Mouse (Mus musculus) heart, adult 18-20 months (tissue): ENCODE data around the gene Sptssa. TPM values are rescaled to one million over a fixed set of nuclear protein-coding genes. Genes with fewer than 3 reads are reported as not detected.
A peak's percentile ranks its signal among the peaks of the same experiment; 100 is the strongest.
"Not testable (repeated sequence)": the region's sequence is repeated elsewhere in the genome, so short reads cannot be mapped to it uniquely, and the experiment has no call there.

Source experiments
- DNase-seq, 2 experiments: peaks; one replicate each; pipeline ENCODE4 v3.0.0; 2021 to 2022; ENCODE audit warnings: mixed read lengths in 1 of 2
- long read RNA-seq, 2 experiments: library from polyadenylated mRNA; stranded (forward); transcript quantifications; one replicate each; pipeline ENCODE4 v2.0.0; 2021
- total RNA-seq, 2 experiments: library from RNA; stranded (reverse); gene quantifications; 2 replicates each; pipeline ENCODE4 v1.2.3; 2021

The Sptssa gene
- 10 to 100 TPM; 32.0 to 32.6 TPM for total RNA-seq
- long read RNA-seq, experiment 1, transcript Sptssa-201 (2 exons, 1,346 nt) = major isoform, 36 of 36 reads
- long read RNA-seq, experiment 1, partial matches to known transcripts = 0 of 36 reads
- long read RNA-seq, experiment 1, other reads (novel, unspliced or antisense) = 0 of 36 reads
- long read RNA-seq, experiment 2, transcript Sptssa-201 (2 exons, 1,346 nt) = major isoform, 27 of 29 reads
- long read RNA-seq, experiment 2, partial matches to known transcripts = 0 of 29 reads
- long read RNA-seq, experiment 2, other reads (novel, unspliced or antisense) = 2 of 29 reads

- DNase-seq = peak; percentile 93 to 98
Observed at GRCm38 (mm10) chr12:54656396-54657171, at the start of gene Sptssa. Gene Sptssa (minus strand): TSS chr12:54656573.

GRCm38 (mm10) chr12:54699394-54699793 lies 43.0 kb upstream of the Sptssa start:
- DNase-seq = no peak

GRCm38 (mm10) chr12:54697791-54698250 lies 41.4 kb upstream of the Sptssa start:
- DNase-seq = peak; percentile 10 to 41

GRCm38 (mm10) chr12:54697003-54697597 lies 40.7 kb upstream of the Sptssa start:
- DNase-seq = peak; percentile 16 to 42

- peak; percentile 96 for DNase-seq
Observed at GRCm38 (mm10) chr12:54696242-54697002, 40.0 kb upstream of the Sptssa start.

GRCm38 (mm10) chr12:54695511-54696241 lies 39.3 kb upstream of the Sptssa start, which contains the start of gene Eapp:
Gene Eapp (minus strand): TSS chr12:54695897.
- peak; percentile 98 for DNase-seq

GRCm38 (mm10) chr12:54694847-54695510 lies 38.6 kb upstream of the Sptssa start:
- no peak for DNase-seq

- no peak for DNase-seq
Observed at GRCm38 (mm10) chr12:54689082-54689481, 32.7 kb upstream of the Sptssa start.

- no peak for DNase-seq
Observed at GRCm38 (mm10) chr12:54683182-54683581, 26.8 kb upstream of the Sptssa start.

- DNase-seq = no peak
Observed at GRCm38 (mm10) chr12:54676709-54677108, 20.3 kb upstream of the Sptssa start.

- DNase-seq = no peak
Observed at GRCm38 (mm10) chr12:54675396-54675795, 19.0 kb upstream of the Sptssa start.

GRCm38 (mm10) chr12:54671262-54671661 lies 14.9 kb upstream of the Sptssa start:
- no peak for DNase-seq

GRCm38 (mm10) chr12:54668141-54668540 lies 11.8 kb upstream of the Sptssa start:
- no peak for DNase-seq

- DNase-seq = no peak
Observed at GRCm38 (mm10) chr12:54665526-54665925, 9.2 kb upstream of the Sptssa start.

- not testable (repeated sequence) for DNase-seq
Observed at GRCm38 (mm10) chr12:54661470-54661869, 5.1 kb upstream of the Sptssa start.

GRCm38 (mm10) chr12:54659901-54660300 lies 3.5 kb upstream of the Sptssa start:
- no peak for DNase-seq

GRCm38 (mm10) chr12:54658425-54659092 lies 2.2 kb upstream of the Sptssa start:
- no peak for DNase-seq

- DNase-seq = no peak
Observed at GRCm38 (mm10) chr12:54657951-54658350, 1.6 kb upstream of the Sptssa start.

- DNase-seq = no peak
Observed at GRCm38 (mm10) chr12:54657226-54657625, 853 bp upstream of the Sptssa start.

GRCm38 (mm10) chr12:54656039-54656395 lies 356 bp downstream of the Sptssa start:
- DNase-seq = no peak
